Mouse (Mus musculus) erythroblast, adult 5-6 weeks (primary cell): Measurements from ENCODE around the gene Cd300lg. TPM values are rescaled to one million over a fixed set of nuclear protein-coding genes. Genes with fewer than 3 reads are reported as not detected.
A peak's percentile ranks its signal among the peaks of the same experiment; 100 is the strongest.

ENCODE experiments used
- ATAC-seq: replicated peaks from 2 replicates; pipeline ENCODE4 v1.8.0; 2016; ENCODE audit warnings: moderate number of reproducible peaks, mild to moderate bottlenecking, moderate TSS enrichment, inconsistent platforms; ENCODE audit not compliant: poor library complexity, low FRiP score, severe bottlenecking
- total RNA-seq, 2 experiments: library from RNA; stranded (forward) in 1 of 2; stranded (reverse) in 1 of 2; fragments of 150-400 nt in 1 of 2; fragments of 200-764, 138-1000 nt in 1 of 2; gene quantifications; 2 replicates each; pipeline versions ENCODE4 v1.2.3 to v1.2.4; 2015 to 2017; ENCODE audit warnings: low replicate concordance in 2 of 2

Gene Cd300lg
- total RNA-seq (2015; ENCODE audit: low replicate concordance) = 2.1 and 7.1 TPM in 2 replicates
- total RNA-seq (2017; ENCODE audit: low replicate concordance) = 0.42 and 0.77 TPM in 2 replicates

DNA sequence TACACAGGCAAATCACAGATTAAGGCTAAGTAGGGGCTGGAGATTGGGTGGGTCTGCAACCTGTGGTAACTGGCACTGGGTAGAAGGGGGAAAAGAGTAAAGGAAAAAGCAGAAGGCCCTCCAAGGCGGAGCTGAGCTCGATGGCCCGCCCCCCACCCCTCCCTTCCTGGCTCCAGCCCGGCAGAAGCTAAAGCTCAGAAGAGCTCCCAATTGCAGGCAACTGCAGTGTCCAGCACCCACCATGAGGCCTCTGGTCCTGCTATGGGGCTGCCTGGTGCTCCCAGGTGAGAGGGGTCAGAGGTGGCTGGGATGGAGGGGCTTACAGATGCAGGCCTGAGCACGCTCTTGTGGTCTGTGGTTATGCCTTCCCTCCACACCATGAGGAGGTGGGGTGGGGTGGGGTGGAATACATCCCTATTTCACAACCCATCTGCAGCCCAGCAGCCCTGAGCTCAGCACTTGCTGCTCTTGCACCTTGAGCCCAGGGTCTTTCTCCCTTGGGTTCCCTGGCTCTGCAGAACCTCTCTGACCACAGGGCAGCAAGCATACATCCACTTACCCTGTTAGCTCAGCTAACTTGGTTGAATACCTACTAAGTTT, at the start of gene Cd300lg:
Gene Cd300lg (plus strand): TSS at position 160 of the 600 bp plus-strand sequence.
- ATAC-seq = no peak

DNA sequence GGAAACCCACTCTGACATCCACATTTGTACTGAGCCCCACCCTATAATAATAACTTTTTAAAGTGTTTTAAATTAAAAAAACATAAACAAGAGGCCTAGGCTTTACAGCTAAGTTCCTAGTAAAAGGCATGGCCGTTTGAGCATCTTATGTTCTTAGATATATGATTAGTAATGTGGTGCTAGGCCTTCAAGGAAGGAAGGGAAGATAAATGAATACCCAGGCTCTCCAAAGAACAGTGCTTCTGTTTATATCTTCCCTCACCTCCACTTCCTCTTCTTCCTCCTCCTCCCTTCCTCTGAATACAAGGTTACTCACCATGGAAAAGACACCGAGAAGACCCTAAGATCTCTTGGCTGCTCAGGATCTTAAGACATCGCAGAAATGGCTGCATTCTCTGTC, 49.5 kb upstream of the Cd300lg start:
- ATAC-seq = no peak

GRCm38 (mm10) chr11:101992411-101992810, 48.9 kb upstream of the Cd300lg start:
- no peak for ATAC-seq

GRCm38 (mm10) chr11:101994100-101994499, 47.2 kb upstream of the Cd300lg start:
- ATAC-seq = peak; percentile 93

GRCm38 (mm10) chr11:101995938-101996337, 45.4 kb upstream of the Cd300lg start:
- no peak for ATAC-seq

- ATAC-seq = no peak
Observed at GRCm38 (mm10) chr11:101998258-101998657, 43.1 kb upstream of the Cd300lg start.

DNA sequence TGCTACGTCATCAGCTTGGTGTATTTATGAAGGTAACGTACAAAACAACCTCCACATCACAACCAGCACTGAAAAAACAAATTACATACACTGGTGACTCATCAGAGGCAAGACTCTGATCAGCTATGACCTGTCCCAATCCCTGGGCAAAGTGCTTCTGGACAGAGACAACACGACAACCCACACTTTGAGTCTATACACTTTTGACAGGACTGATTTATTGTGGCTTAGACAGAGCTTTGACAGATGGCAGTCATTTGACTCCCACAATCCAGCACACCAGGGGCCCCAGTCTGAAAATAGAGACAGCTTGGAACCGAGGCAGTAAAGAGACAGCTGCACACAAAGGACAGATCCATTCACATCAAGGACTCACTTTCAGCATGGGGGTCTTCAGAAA, 41.8 kb upstream of the Cd300lg start:
- no peak for ATAC-seq

DNA sequence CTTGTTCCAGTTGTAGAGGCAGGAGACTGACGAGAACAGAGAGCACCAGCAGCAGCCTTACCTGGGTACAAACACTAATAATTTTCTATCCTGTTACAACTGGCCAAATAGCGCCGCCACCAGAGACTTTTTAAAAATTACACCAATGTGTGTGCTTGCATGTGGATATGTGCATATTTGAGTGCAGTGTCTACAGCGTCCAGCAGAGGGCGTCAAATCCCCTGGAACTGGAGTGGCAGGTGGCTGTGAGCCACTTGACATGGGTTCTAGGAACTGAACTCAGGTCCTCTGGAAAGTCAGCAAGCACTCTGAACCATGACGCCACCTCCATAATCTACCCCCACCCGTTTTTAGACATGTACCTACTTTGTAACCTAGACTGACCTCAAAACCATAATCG, 37.1 kb upstream of the Cd300lg start:
- ATAC-seq = no peak

DNA sequence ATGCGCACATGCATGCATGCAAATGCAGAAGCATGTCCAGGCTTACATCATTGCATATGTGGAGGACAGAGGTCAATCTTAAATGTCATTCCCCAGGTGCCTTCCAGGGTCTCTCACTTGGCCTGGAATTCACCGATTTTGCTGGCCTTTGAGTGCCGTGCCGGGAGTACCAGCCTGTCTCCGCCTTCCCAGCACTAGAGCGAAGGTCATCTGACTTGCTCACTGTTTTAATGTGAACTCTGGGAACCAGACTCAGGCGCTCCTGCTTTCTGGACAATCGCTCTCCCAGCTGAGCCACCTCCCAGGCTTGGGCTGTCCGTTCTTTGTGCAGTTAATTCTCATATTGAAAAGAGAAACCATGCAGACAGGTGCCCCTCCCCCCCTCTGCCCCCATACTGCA, 35.0 kb upstream of the Cd300lg start:
- no peak for ATAC-seq

DNA sequence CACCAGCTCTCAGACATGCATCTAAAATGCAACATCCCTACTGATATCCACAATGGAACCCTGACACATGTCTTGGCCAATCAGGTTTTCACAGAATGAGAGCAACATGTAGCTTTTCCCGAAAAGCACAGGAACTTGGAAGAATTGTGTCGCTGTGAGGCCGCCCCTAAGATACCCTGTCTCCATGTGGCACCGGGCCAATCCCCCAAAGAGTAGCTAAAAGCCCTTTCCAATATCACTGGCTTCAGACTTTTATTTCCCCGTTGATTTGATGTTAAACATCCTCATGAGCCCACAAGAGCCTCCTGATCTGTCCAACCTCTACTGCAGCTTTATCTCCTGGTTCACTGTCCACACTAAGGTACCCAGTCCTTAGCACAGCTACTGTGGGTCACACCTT, 34.6 kb upstream of the Cd300lg start:
- no peak for ATAC-seq

DNA sequence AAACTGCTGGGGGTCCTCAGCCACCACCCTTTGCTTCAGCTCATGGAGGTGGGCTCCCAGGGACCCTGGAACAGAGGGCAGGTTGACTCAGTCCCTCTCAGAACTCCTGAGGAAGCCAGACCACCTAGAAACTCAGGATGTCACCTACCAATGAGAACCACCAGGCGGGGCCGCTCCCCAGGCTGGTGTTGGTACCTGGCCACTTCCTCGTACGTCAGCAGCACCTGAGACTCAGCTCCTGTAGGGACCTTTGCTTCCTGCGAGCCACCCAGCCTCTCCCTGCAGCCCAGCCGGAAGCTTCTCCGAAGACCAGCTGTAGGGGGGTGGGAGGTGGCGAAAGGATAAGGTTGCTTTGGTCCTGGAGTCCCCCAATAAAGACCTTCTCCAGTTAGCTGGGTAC, 32.9 kb upstream of the Cd300lg start:
- no peak for ATAC-seq

GRCm38 (mm10) chr11:102008954-102009637, 32.2 kb upstream of the Cd300lg start:
- no peak for ATAC-seq

DNA sequence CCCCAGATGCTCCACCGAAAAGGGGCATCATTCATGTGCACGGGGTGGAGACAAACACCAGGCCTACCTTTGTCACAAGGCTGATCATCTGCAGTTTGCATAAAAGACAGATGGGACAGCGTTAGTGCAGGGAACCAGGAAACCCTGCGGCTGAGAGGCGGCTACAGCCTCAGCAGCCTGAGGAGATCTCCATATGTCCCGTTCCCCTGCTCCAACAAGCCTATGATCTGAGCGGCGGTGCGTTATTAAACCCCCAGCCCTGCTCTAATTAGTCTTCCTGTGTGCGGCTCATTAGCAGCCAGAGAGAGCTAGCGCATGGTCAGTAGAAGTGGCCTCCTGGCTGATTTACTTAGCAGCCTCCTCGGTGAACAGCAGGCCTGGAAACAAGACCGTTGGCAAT, 31.2 kb upstream of the Cd300lg start:
- ATAC-seq = no peak

DNA sequence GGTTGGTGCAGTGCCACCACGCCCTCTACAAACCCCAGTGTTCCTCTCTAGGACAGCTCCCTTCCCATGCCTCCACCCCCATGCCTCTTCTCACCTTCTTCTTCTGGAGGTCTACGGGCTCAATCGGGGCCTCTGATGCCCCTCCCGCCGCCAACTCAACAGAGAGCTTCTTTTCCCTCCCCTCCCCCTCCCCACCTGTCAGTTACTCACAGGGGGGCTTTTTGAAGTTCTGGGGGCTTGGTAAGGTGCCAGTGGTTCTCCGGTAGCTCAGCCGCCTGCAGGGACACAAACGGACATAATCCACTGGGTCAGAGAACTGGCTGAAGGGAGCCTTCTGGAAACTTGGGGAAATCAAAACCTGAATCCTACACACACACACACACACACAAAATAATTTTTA, 29.8 kb upstream of the Cd300lg start:
- no peak for ATAC-seq

- ATAC-seq = no peak
Observed at GRCm38 (mm10) chr11:102013201-102013600, 28.1 kb upstream of the Cd300lg start.

- ATAC-seq = no peak
Observed at GRCm38 (mm10) chr11:102015472-102015871, 25.8 kb upstream of the Cd300lg start.

DNA sequence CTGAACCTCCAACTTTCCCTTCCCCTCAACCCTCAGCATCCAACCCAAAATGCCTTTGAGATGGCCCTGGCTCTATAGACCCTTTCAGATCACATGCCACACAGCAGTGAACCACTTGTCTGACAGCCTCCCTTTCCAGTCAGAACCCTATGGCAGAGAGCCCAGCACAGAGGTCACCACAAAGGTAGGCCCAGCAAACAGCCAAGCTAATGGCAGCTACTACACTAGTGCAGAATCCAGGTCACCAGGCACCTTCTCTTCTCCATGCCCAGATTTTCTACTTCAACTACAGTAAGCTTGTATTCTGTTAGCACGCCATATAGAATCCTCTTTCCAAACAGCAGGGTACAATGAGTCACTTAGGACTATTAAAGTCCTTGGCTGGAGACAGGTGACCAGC, 25.2 kb upstream of the Cd300lg start:
- ATAC-seq = no peak

DNA sequence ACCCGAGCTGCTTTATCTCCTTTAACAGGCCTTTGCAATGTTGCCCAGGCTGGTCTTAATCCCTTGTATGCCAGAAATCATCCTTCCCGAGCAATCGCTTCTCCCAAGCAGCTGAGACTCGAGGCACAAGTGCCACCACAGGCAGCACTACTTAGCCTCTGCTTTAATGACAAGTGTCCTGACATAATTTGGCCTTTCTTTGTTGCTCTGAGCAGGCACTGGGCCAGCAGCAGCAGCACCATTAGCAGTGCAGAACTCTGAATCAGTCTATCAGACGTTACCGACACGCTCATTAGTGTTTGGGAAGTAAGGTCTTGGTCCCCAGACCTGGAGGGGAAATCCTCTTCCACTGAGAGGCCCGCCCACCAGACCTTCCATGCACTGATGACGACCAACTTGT, 21.6 kb upstream of the Cd300lg start:
- ATAC-seq = no peak

GRCm38 (mm10) chr11:102021196-102021595, 20.1 kb upstream of the Cd300lg start:
- ATAC-seq = no peak

- ATAC-seq = no peak
Observed at GRCm38 (mm10) chr11:102023406-102023805, 17.9 kb upstream of the Cd300lg start.

- no peak for ATAC-seq
Observed at GRCm38 (mm10) chr11:102024084-102024758, 17.1 kb upstream of the Cd300lg start.
